Mouse (Mus musculus): ENCODE results near the gene Bin2.

- TF ChIP-seq EP300 (IDR thresholded peaks at IDR 0.05; ENCODE audit: low read depth) (no peak), CTCF (IDR thresholded peaks at IDR 0.05; ENCODE audit: low read depth) (no peak)
These were observed 3.1 kb downstream of the Bin2 start for GRCm38 (mm10) chr15:100666219-100666696.
